Mouse (Mus musculus) heart, postnatal 0 days (tissue): ENCODE measurements around the gene Ublcp1.

Experiments used
- CTCF ChIP-seq: IDR thresholded peaks from 2 replicates; pipeline ENCODE4 v1.5.1; 2016; ENCODE audit warnings: antibody characterized with exemption, control low read depth, low read depth
- EP300 ChIP-seq: IDR thresholded peaks from 2 replicates; pipeline ENCODE4 v1.6.1; 2016; ENCODE audit warnings: antibody characterized with exemption, low read depth

DNA sequence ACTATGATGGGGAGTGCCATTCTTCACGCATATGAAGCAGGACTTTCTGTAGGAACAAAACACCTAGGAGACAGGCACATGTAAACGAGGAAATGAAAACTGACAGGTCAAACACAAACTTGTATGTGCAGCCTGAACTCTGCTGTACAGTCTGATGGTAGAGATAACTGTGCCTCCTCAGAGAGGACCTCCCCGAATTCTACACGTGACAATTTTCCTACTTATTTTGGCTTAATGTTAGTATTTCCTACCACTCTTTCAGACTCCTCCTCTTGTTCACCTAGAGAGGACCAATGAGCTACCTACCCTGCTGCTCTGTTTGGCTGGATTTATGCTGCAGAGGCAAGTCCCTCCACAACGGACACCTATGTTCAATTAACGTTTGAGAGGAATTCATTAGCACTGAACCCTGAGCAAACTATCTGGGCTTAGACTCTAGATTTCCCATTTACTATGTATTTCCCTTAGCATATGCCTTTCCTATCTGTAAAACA lies 3.3 kb downstream of the Ublcp1 start:
- TF ChIP-seq CTCF (no peak), EP300 (no peak)
